Mouse (Mus musculus) olfactory bulb, adult 2 months (tissue): ENCODE results near the gene Isy1. TPM values are rescaled to one million over a fixed set of nuclear protein-coding genes. Genes with fewer than 3 reads are reported as not detected.

Experiments
- H3K27ac ChIP-seq: fragments of 200-500 bp; 2 replicates; pipeline ENCODE4 v1.5.1; 2012; ENCODE audit warnings: low read depth, low read length; ENCODE audit not compliant: insufficient read depth
- H3K4me1 ChIP-seq: fragments of 200-500 bp; 2 replicates; pipeline ENCODE4 v1.6.1; 2012; ENCODE audit warnings: low read length; ENCODE audit not compliant: control insufficient read depth, insufficient read depth
- H3K4me3 ChIP-seq: fragments of 200-500 bp; 2 replicates; pipeline ENCODE4 v1.5.1; 2012; ENCODE audit warnings: mild to moderate bottlenecking, low read depth, low read length, moderate library complexity; ENCODE audit not compliant: insufficient read depth
- CTCF ChIP-seq: fragments of 200-500 bp; IDR thresholded peaks from 2 replicates; pipeline ENCODE4 v1.5.1; 2012; ENCODE audit warnings: low read depth, mild to moderate bottlenecking, low read length, moderate library complexity; ENCODE audit not compliant: insufficient read depth
- POLR2A ChIP-seq: fragments of 200-500 bp; IDR thresholded peaks from 2 replicates; pipeline ENCODE4 v1.6.1; 2012; ENCODE audit warnings: mild to moderate bottlenecking, low read depth, low read length, moderate library complexity; ENCODE audit not compliant: insufficient read depth
- WGBS: fragments of 180-500 bp; shearing (Covaris S2); methylation state at CpG from one replicate; pipeline ENCODE4 v1.1.7; 2018; 5-methylcytosine and 5-hydroxymethylcytosine counted together
- polyA plus RNA-seq: library from polyadenylated mRNA; stranded (reverse); fragments of >200 nt; gene quantifications from 2 replicates; pipeline ENCODE4 v1.2.4, GENCODE M21; 2012; ENCODE audit warnings: low replicate concordance; ENCODE audit not compliant: missing spikeins, insufficient read depth, insufficient read length

Isy1 gene
- polyA plus RNA-seq, 1 experiment: 368 TPM

- no peak for TF ChIP-seq CTCF
- TF ChIP-seq POLR2A: no peak
- 30% methylated on average over 2 of the region's 2 CpGs for WGBS
- Histone ChIP-seq H3K4me3 (no peak overlapping the region), H3K4me1 (peaks cover 4% of the 10 kb centered on the region; the same call in 1 of the 2 replicates), H3K27ac (no peak overlapping the region)
Observed at GRCm38 (mm10) chr6:87797321-87797720, 41.3 kb downstream of the Isy1 start.

GRCm38 (mm10) chr6:87796251-87796880 is 42.2 kb downstream of the Isy1 start:
- H3K4me3 ChIP-seq: no peak overlapping the region
- peaks cover 4% of the 10 kb centered on the region; the same call in 1 of the 2 replicates for H3K4me1 ChIP-seq
- 90% methylated on average over 6 of the region's 6 CpGs for WGBS
- no peak for TF ChIP-seq POLR2A
- no peak for TF ChIP-seq CTCF
- H3K27ac ChIP-seq: no peak overlapping the region

- WGBS: 72% methylated on average over 6 of the region's 6 CpGs
- Histone ChIP-seq H3K4me1 (peaks cover 4% of the 10 kb centered on the region; the same call in 1 of the 2 replicates), H3K27ac (no peak overlapping the region), H3K4me3 (no peak overlapping the region)
- TF ChIP-seq POLR2A: no peak
- TF ChIP-seq CTCF: no peak
Observed at GRCm38 (mm10) chr6:87795385-87796150, 43.0 kb downstream of the Isy1 start.

- TF ChIP-seq POLR2A: no peak
- TF ChIP-seq CTCF: no peak
- no peak overlapping the region for H3K27ac ChIP-seq
- H3K4me1 ChIP-seq: peaks cover 9% of the 10 kb centered on the region; the same call in 1 of the 2 replicates
- no peak overlapping the region for H3K4me3 ChIP-seq
- 92% methylated on average over 10 of the region's 10 CpGs for WGBS
Observed at GRCm38 (mm10) chr6:87793821-87794510, 44.6 kb downstream of the Isy1 start.

- WGBS: 87% methylated on average over 5 of the region's 5 CpGs
- H3K27ac ChIP-seq: no peak overlapping the region
- peaks cover 5% of the 10 kb centered on the region; the same call in 1 of the 2 replicates for H3K4me1 ChIP-seq
- no peak for TF ChIP-seq CTCF
- no peak for TF ChIP-seq POLR2A
- H3K4me3 ChIP-seq: no peak overlapping the region
Observed at GRCm38 (mm10) chr6:87791826-87792225, 46.8 kb downstream of the Isy1 start.

- H3K27ac ChIP-seq: no peak overlapping the region
- WGBS: 83% methylated on average over 7 of the region's 7 CpGs
- no peak overlapping the region for H3K4me3 ChIP-seq
- peaks cover 5% of the 10 kb centered on the region; the same call in 1 of the 2 replicates for H3K4me1 ChIP-seq
- TF ChIP-seq CTCF (no peak), POLR2A (no peak)
Observed at GRCm38 (mm10) chr6:87790779-87791480, 47.7 kb downstream of the Isy1 start.

- H3K4me1 ChIP-seq: peaks cover 5% of the 10 kb centered on the region; the same call in 1 of the 2 replicates
- H3K4me3 ChIP-seq: no peak overlapping the region
- H3K27ac ChIP-seq: no peak overlapping the region
- 88% methylated on average over 6 of the region's 6 CpGs for WGBS
- TF ChIP-seq CTCF: no peak
- TF ChIP-seq POLR2A: no peak
Observed at GRCm38 (mm10) chr6:87789791-87790190, 48.8 kb downstream of the Isy1 start.

- Histone ChIP-seq H3K27ac (no peak overlapping the region), H3K4me3 (no peak overlapping the region), H3K4me1 (peaks cover 5% of the 10 kb centered on the region; the same call in 1 of the 2 replicates)
- TF ChIP-seq POLR2A (no peak), CTCF (no peak)
- WGBS: 35% methylated on average over 5 of the region's 5 CpGs
Observed at GRCm38 (mm10) chr6:87788896-87789587, 49.6 kb downstream of the Isy1 start.

GRCm38 (mm10) chr6:87788266-87788895 is 50.2 kb downstream of the Isy1 start:
- WGBS: 96% methylated on average over 9 of the region's 9 CpGs
- peaks cover 5% of the 10 kb centered on the region; the same call in 1 of the 2 replicates for H3K4me1 ChIP-seq
- no peak for TF ChIP-seq CTCF
- TF ChIP-seq POLR2A: no peak

More at GRCm38 (mm10) chr6:87788266-87788895, 50.2 kb downstream of the Isy1 start:
- no peak overlapping the region for H3K4me3 ChIP-seq
- no peak overlapping the region for H3K27ac ChIP-seq
